Mouse (Mus musculus): ENCODE measurements around the gene Havcr2. TPM values are rescaled to one million over a fixed set of nuclear protein-coding genes. Genes with fewer than 3 reads are reported as not detected.
"Not testable (repeated sequence)": the region's sequence is repeated elsewhere in the genome, so short reads cannot be mapped to it uniquely, and the experiment has no call there.

Gene Havcr2
- polyA plus RNA-seq, 1 experiment from 2014 or later = 0.15 TPM

DNA sequence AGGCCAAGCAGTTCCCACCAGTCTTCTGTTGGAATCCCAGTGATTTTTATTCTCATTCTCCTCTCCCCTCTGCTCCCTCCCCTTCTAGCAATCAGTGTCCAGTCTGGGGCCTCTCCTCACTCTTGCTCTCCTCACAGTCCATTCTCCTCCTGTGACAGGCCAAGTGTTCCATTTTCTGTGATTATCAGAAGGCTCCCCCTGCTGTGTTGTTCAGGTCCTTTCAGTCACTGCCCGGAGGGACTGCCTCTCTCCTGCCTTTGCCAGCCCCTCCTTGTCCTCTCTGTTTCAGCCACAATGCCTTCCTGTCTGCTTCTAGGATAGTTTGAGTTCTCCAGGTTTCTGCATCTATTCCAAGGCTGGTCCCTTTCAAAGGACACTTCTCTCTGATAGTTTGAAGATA lies 33.5 kb downstream of the Havcr2 start:
- ATAC-seq = no peak
- no peaks in the 10 kb centered on the region for H3K27me3 ChIP-seq (replicated peaks; ENCODE audit: control insufficient read depth, insufficient read depth, low read length)
- no peaks in the 10 kb centered on the region for H3K4me1 ChIP-seq (replicated peaks; ENCODE audit: control insufficient read depth, insufficient read depth, low read length)
- 4% methylated on average over 1 of the region's 1 CpGs for WGBS
- H3K4me2 ChIP-seq (ENCODE audit: low read length) = no peak overlapping the region
- no peak overlapping the region for H3K4me3 ChIP-seq (replicated peaks; ENCODE audit: low read length)
- no peak overlapping the region for H3K9ac ChIP-seq (replicated peaks; ENCODE audit: low read depth, low read length)
- H3K27ac ChIP-seq (ENCODE audit: low read length) = no peak overlapping the region
- no peaks in the 10 kb centered on the region for H3K36me3 ChIP-seq (ENCODE audit: control insufficient read depth, insufficient read depth)
- H3K9me3 ChIP-seq (ENCODE audit: control insufficient read depth, low read length) = no peaks in the 10 kb centered on the region

DNA sequence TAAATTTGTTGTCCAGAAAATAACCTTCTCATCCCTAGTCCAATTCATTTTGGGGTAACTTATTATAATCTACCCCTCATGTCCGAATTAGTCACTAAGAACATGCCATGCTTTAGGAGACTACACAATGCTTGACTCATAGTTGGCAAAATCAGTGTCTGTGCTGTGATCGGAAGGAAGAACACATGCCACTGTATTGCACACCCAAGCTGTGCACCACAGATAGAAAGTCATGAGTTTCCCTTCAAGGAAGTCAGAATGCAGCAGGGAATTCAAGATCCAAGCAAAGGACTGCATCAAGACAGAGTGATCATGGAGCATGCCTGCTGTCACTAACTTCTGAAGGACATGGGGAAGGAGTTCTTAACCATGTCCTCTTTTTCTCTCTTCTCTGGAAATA lies 33.9 kb downstream of the Havcr2 start:
- H3K4me2 ChIP-seq (ENCODE audit: low read length) = no peak overlapping the region
- no peaks in the 10 kb centered on the region for H3K36me3 ChIP-seq (ENCODE audit: control insufficient read depth, insufficient read depth)
- H3K27me3 ChIP-seq (replicated peaks; ENCODE audit: control insufficient read depth, insufficient read depth, low read length) = no peaks in the 10 kb centered on the region
- H3K9me3 ChIP-seq (ENCODE audit: control insufficient read depth, low read length) = no peaks in the 10 kb centered on the region
- H3K4me1 ChIP-seq (replicated peaks; ENCODE audit: control insufficient read depth, insufficient read depth, low read length) = no peaks in the 10 kb centered on the region
- H3K4me3 ChIP-seq (replicated peaks; ENCODE audit: low read length) = no peak overlapping the region
- no peak for ATAC-seq
- WGBS = 82% methylated on average over 2 of the region's 2 CpGs
- H3K27ac ChIP-seq (ENCODE audit: low read length) = no peak overlapping the region
- no peak overlapping the region for H3K9ac ChIP-seq (replicated peaks; ENCODE audit: low read depth, low read length)

DNA sequence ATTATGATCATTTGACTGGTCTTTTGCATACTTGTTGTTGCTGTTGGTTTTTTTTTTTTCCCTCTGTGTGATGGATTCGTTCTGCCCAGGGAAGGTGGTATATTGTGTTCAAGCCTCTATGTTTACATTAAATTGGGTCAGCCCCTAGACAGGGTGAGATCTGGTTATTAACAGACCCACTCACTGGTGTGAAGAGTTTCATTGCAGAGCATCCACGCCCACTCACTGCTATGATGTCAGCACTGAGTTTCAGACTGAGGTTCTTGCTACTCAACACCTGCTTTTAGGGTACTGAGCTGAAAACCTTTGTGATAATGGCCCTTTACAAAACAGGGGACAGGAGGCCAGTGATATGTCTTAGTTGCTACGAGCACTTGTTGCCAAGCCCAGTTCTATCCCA lies 52.4 kb downstream of the Havcr2 start:
- no peak overlapping the region for H3K9ac ChIP-seq (replicated peaks; ENCODE audit: low read depth, low read length)
- H3K27ac ChIP-seq (ENCODE audit: low read length) = no peak overlapping the region
- no peaks in the 10 kb centered on the region for H3K9me3 ChIP-seq (ENCODE audit: control insufficient read depth, low read length)
- no peaks in the 10 kb centered on the region for H3K4me1 ChIP-seq (replicated peaks; ENCODE audit: control insufficient read depth, insufficient read depth, low read length)
- WGBS = 59% methylated on average over 3 of the region's 3 CpGs
- no peak for ATAC-seq
- no peaks in the 10 kb centered on the region for H3K36me3 ChIP-seq (ENCODE audit: control insufficient read depth, insufficient read depth)
- no peak overlapping the region for H3K4me3 ChIP-seq (replicated peaks; ENCODE audit: low read length)
- no peak overlapping the region for H3K4me2 ChIP-seq (ENCODE audit: low read length)
- no peaks in the 10 kb centered on the region for H3K27me3 ChIP-seq (replicated peaks; ENCODE audit: control insufficient read depth, insufficient read depth, low read length)

DNA sequence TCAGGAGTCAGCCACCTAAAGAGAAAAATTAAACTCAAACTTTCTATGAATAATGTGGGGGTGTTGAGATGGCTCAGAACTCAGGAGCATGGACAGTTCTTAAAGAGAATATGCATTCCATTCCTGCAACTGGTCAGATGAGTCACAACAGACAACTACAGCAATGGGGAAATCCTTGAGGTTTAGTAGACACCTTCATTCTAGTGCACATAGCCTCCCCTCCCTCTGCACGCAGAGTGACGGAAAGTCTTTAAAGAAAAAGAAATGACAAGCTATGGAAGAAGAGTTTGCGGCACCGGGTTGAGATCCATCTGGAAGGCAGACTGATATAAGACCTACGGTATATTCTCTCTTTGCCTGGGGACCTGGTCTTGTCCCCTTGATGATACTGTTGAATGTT lies 55.2 kb downstream of the Havcr2 start:
- no peak for ATAC-seq
- WGBS = 94% methylated on average over 5 of the region's 5 CpGs

DNA sequence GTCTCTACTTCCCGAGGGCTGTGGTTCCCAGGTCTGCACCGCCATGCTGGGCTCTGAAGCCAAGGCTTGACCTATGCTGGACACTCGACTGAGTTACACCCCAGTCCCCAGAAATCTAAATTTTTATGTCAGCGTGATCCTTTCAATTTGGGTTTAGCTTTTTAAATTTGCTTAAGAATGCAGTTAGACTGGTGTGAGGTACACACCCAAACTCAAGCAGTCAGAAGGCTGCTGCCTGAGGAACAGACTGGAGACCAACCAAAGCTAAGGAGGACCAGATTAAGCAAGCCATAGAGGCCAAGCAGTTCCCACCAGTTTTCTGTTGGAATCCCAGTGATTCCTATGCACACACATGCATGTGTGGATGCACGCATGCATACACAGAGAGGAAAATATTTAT lies 66.6 kb downstream of the Havcr2 start:
- not testable (repeated sequence) for ATAC-seq; H3K9ac ChIP-seq (replicated peaks; ENCODE audit: low read depth, low read length); H3K9me3 ChIP-seq (ENCODE audit: control insufficient read depth, low read length); H3K4me2 ChIP-seq (ENCODE audit: low read length); H3K4me3 ChIP-seq (replicated peaks; ENCODE audit: low read length); H3K36me3 ChIP-seq (ENCODE audit: control insufficient read depth, insufficient read depth); H3K27ac ChIP-seq (ENCODE audit: low read length); H3K4me1 ChIP-seq (replicated peaks; ENCODE audit: control insufficient read depth, insufficient read depth, low read length); H3K27me3 ChIP-seq (replicated peaks; ENCODE audit: control insufficient read depth, insufficient read depth, low read length)
- 86% methylated on average over 5 of the region's 5 CpGs for WGBS

More for the DNA sequence above, 55.2 kb downstream of the Havcr2 start:
- Histone ChIP-seq H3K9ac (replicated peaks; ENCODE audit: low read depth, low read length) (no peak overlapping the region), H3K9me3 (ENCODE audit: control insufficient read depth, low read length) (no peaks in the 10 kb centered on the region), H3K36me3 (ENCODE audit: control insufficient read depth, insufficient read depth) (no peaks in the 10 kb centered on the region), H3K4me2 (ENCODE audit: low read length) (no peak overlapping the region), H3K4me1 (replicated peaks; ENCODE audit: control insufficient read depth, insufficient read depth, low read length) (no peaks in the 10 kb centered on the region), H3K27ac (ENCODE audit: low read length) (no peak overlapping the region), H3K4me3 (replicated peaks; ENCODE audit: low read length) (no peak overlapping the region), H3K27me3 (replicated peaks; ENCODE audit: control insufficient read depth, insufficient read depth, low read length) (no peaks in the 10 kb centered on the region)

- no peaks in the 10 kb centered on the region for H3K9me3 ChIP-seq (ENCODE audit: control insufficient read depth, low read length)
- no peak overlapping the region for H3K4me2 ChIP-seq (ENCODE audit: low read length)
- H3K27ac ChIP-seq (ENCODE audit: low read length) = no peak overlapping the region
- H3K36me3 ChIP-seq (ENCODE audit: control insufficient read depth, insufficient read depth) = no peaks in the 10 kb centered on the region
- no peaks in the 10 kb centered on the region for H3K27me3 ChIP-seq (replicated peaks; ENCODE audit: control insufficient read depth, insufficient read depth, low read length)
- 85% methylated on average over 3 of the region's 3 CpGs for WGBS
- no peak for ATAC-seq
- H3K9ac ChIP-seq (replicated peaks; ENCODE audit: low read depth, low read length) = no peak overlapping the region
- H3K4me3 ChIP-seq (replicated peaks; ENCODE audit: low read length) = no peak overlapping the region
- no peaks in the 10 kb centered on the region for H3K4me1 ChIP-seq (replicated peaks; ENCODE audit: control insufficient read depth, insufficient read depth, low read length)
These were observed 68.0 kb downstream of the Havcr2 start for GRCm38 (mm10) chr11:46522719-46523118.

DNA sequence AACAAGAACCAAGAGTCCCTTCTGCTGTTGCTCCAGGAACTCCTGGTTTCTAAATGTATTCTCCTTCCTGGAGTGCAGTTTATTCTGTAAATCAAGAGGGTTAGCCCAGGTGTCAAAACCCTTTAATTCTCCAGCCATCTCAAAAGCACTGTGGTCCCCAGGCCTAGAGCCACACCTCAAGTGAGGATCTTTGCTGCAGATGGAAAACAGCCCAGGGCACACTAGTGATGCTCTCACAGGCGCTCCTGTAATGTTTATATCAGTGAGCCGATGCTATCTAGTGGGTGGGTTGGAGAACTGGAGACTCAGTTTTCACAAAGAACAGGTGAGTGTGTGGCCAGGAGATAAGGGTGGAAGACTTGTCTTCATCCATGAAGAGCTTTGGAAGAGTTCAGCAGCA lies 69.2 kb downstream of the Havcr2 start, which contains the start of gene Gm12169:
Gm12169 (plus strand) TSS at position 301 of the 400 bp plus-strand sequence.
- no peak for ATAC-seq
- 92% methylated on average over 2 of the region's 2 CpGs for WGBS
- Histone ChIP-seq H3K9ac (replicated peaks; ENCODE audit: low read depth, low read length) (no peak within 1 kb of the TSS), H3K4me2 (ENCODE audit: low read length) (no peak within 1 kb of the TSS), H3K27ac (ENCODE audit: low read length) (no peak within 1 kb of the TSS), H3K4me1 (replicated peaks; ENCODE audit: control insufficient read depth, insufficient read depth, low read length) (no peaks in the 10 kb centered on the region), H3K27me3 (replicated peaks; ENCODE audit: control insufficient read depth, insufficient read depth, low read length) (no peaks in the 10 kb centered on the region), H3K9me3 (ENCODE audit: control insufficient read depth, low read length) (no peaks in the 10 kb centered on the region), H3K36me3 (ENCODE audit: control insufficient read depth, insufficient read depth) (no peaks in the 10 kb centered on the region), H3K4me3 (replicated peaks; ENCODE audit: low read length) (no peak within 1 kb of the TSS)

DNA sequence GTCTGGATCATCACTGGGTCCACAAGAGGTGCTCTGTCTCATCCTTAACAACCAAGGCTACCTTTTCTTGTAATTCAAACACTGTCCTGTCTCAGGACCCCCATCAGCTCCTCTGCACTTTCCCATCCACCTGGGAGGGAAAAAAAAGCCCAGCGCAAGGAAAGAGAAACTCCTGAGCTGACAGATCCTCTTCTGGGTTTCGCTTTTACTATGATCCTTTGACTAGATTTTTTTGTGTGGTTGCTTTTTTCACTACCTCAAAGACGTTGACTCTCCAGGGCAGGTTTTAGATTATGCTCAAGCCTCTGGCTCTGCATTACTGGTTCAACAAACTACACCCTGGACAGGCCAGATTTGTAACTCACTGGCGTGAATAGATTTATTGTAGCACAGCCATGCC lies 75.4 kb downstream of the Havcr2 start:
- no peak for ATAC-seq

More for the DNA sequence above, 75.4 kb downstream of the Havcr2 start:
- H3K4me2 ChIP-seq (ENCODE audit: low read length) = no peak overlapping the region
- no peaks in the 10 kb centered on the region for H3K4me1 ChIP-seq (replicated peaks; ENCODE audit: control insufficient read depth, insufficient read depth, low read length)
- no peaks in the 10 kb centered on the region for H3K9me3 ChIP-seq (ENCODE audit: control insufficient read depth, low read length)
- H3K27me3 ChIP-seq (replicated peaks; ENCODE audit: control insufficient read depth, insufficient read depth, low read length) = no peaks in the 10 kb centered on the region
- H3K27ac ChIP-seq (ENCODE audit: low read length) = no peak overlapping the region
- no peaks in the 10 kb centered on the region for H3K36me3 ChIP-seq (ENCODE audit: control insufficient read depth, insufficient read depth)
- H3K4me3 ChIP-seq (replicated peaks; ENCODE audit: low read length) = no peak overlapping the region
- WGBS = 81% methylated on average over 4 of the region's 4 CpGs
- H3K9ac ChIP-seq (replicated peaks; ENCODE audit: low read depth, low read length) = no peak overlapping the region

All from forebrain, embryonic 16.5 days (tissue).